Mouse (Mus musculus): Measurements from ENCODE around the gene Abca1.

The Abca1 gene

GRCm38 (mm10) chr4:53124837-53125490 is 34.7 kb downstream of the Abca1 start:
- in situ Hi-C loops (cut with MboI; ENCODE audit: unreplicated experiment in 2 of 2) = loop anchor here (25.0 kb wide), 1 partner anchor 712 kb away; the partner anchor contains the start of gene Tmem38b (in 2 of the 2)

GRCm38 (mm10) chr4:53122310-53122709 is 37.4 kb downstream of the Abca1 start:
- in situ Hi-C loops (cut with MboI; ENCODE audit: unreplicated experiment in 2 of 2) = loop anchor here (25.0 kb wide), 1 partner anchor 715 kb away; the partner anchor contains the start of gene Tmem38b (in 2 of the 2)

GRCm38 (mm10) chr4:53121516-53122227 is 38.0 kb downstream of the Abca1 start:
- in situ Hi-C loops (cut with MboI; ENCODE audit: unreplicated experiment in 2 of 2) = loop anchor here (25.0 kb wide), 1 partner anchor 716 kb away; the partner anchor contains the start of gene Tmem38b (in 2 of the 2)

- in situ Hi-C loops (cut with MboI; ENCODE audit: unreplicated experiment in 2 of 2) = loop anchor here (25.0 kb wide), 1 partner anchor 716 kb away; the partner anchor contains the start of gene Tmem38b (in 2 of the 2)
Measured at GRCm38 (mm10) chr4:53121084-53121483, 38.6 kb downstream of the Abca1 start.

GRCm38 (mm10) chr4:53120038-53120685 is 39.5 kb downstream of the Abca1 start:
- in situ Hi-C loops (cut with MboI; ENCODE audit: unreplicated experiment in 2 of 2) = loop anchor here (25.0 kb wide), 1 partner anchor 717 kb away; the partner anchor contains the start of gene Tmem38b (in 2 of the 2)

- in situ Hi-C loops (cut with MboI; ENCODE audit: unreplicated experiment in 2 of 2) = loop anchor here (10.0 to 25.0 kb wide), 2 partner anchors 436 to 719 kb away; partner anchors contain the start of gene Tmem38b (in 2 of the 2)
Measured at GRCm38 (mm10) chr4:53118643-53119042, 41.1 kb downstream of the Abca1 start.

GRCm38 (mm10) chr4:53117610-53118009 is 42.1 kb downstream of the Abca1 start:
- in situ Hi-C loops (cut with MboI; ENCODE audit: unreplicated experiment in 2 of 2) = loop anchor here (10.0 to 25.0 kb wide), 2 partner anchors 437 to 720 kb away; partner anchors contain the start of gene Tmem38b (in 2 of the 2)

GRCm38 (mm10) chr4:53117076-53117475 is 42.6 kb downstream of the Abca1 start:
- in situ Hi-C loops (cut with MboI; ENCODE audit: unreplicated experiment in 2 of 2) = loop anchor here (10.0 to 25.0 kb wide), 2 partner anchors 438 to 720 kb away; partner anchors contain the start of gene Tmem38b (in 2 of the 2)

GRCm38 (mm10) chr4:53115866-53116265 is 43.8 kb downstream of the Abca1 start:
- in situ Hi-C loops (cut with MboI; ENCODE audit: unreplicated experiment in 2 of 2) = loop anchor here (10.0 to 25.0 kb wide), 2 partner anchors 439 to 721 kb away; partner anchors contain the start of gene Tmem38b (in 2 of the 2)

- in situ Hi-C loops (cut with MboI; ENCODE audit: unreplicated experiment in 2 of 2) = loop anchor here (10.0 to 25.0 kb wide), 2 partner anchors 439 to 722 kb away; partner anchors contain the start of gene Tmem38b (in 2 of the 2)
Measured at GRCm38 (mm10) chr4:53115410-53115809, 44.3 kb downstream of the Abca1 start.

- in situ Hi-C loops (cut with MboI; ENCODE audit: unreplicated experiment in 2 of 2) = loop anchor here (5.0 to 25.0 kb wide), 5 partner anchors 240 to 725 kb away; partner anchors contain the start of gene Tmem38b (in 2 of the 2)
Measured at GRCm38 (mm10) chr4:53111919-53112355, 47.8 kb downstream of the Abca1 start.

- in situ Hi-C loops (cut with MboI; ENCODE audit: unreplicated experiment in 2 of 2) = loop anchor here (5.0 to 25.0 kb wide), 5 partner anchors 242 to 727 kb away; partner anchors contain the start of gene Tmem38b (in 2 of the 2)
Measured at GRCm38 (mm10) chr4:53110356-53110755, 49.3 kb downstream of the Abca1 start.

GRCm38 (mm10) chr4:53109381-53109928 is 50.2 kb downstream of the Abca1 start:
- in situ Hi-C loops (cut with MboI; ENCODE audit: unreplicated experiment in 2 of 2) = loop anchor here (25.0 kb wide), 1 partner anchor 728 kb away; the partner anchor contains the start of gene Tmem38b (in 2 of the 2)

- in situ Hi-C loops (cut with MboI; ENCODE audit: unreplicated experiment in 2 of 2) = loop anchor here (25.0 kb wide), 1 partner anchor 729 kb away; the partner anchor contains the start of gene Tmem38b (in 2 of the 2)
Measured at GRCm38 (mm10) chr4:53108194-53108593, 51.5 kb downstream of the Abca1 start.

- in situ Hi-C loops (cut with MboI; ENCODE audit: unreplicated experiment in 2 of 2) = loop anchor here (25.0 kb wide), 1 partner anchor 731 kb away; the partner anchor contains the start of gene Tmem38b (in 2 of the 2)
Measured at GRCm38 (mm10) chr4:53106732-53107131, 53.0 kb downstream of the Abca1 start.

- in situ Hi-C loops (cut with MboI; ENCODE audit: unreplicated experiment in 2 of 2) = loop anchor here (25.0 kb wide), 1 partner anchor 731 kb away; the partner anchor contains the start of gene Tmem38b (in 2 of the 2)
Measured at GRCm38 (mm10) chr4:53106071-53106470, 53.6 kb downstream of the Abca1 start.

- in situ Hi-C loops (cut with MboI; ENCODE audit: unreplicated experiment in 2 of 2) = loop anchor here (25.0 kb wide), 1 partner anchor 733 kb away; the partner anchor contains the start of gene Tmem38b (in 2 of the 2)
Measured at GRCm38 (mm10) chr4:53104634-53105033, 55.1 kb downstream of the Abca1 start.

GRCm38 (mm10) chr4:53102529-53102928 is 57.2 kb downstream of the Abca1 start:
- in situ Hi-C loops (cut with MboI; ENCODE audit: unreplicated experiment in 2 of 2) = loop anchor here (25.0 kb wide), 1 partner anchor 735 kb away; the partner anchor contains the start of gene Tmem38b (in 2 of the 2)

- in situ Hi-C loops (cut with MboI; ENCODE audit: unreplicated experiment in 2 of 2) = loop anchor here (25.0 kb wide), 1 partner anchor 736 kb away; the partner anchor contains the start of gene Tmem38b (in 2 of the 2)
Measured at GRCm38 (mm10) chr4:53101306-53101705, 58.4 kb downstream of the Abca1 start.

All from v-Abl transformed pro-B cells (cell line).